Mouse (Mus musculus) left cerebral cortex, postnatal 10 days (tissue): Measurements from ENCODE around the gene Hoxd12. TPM values are rescaled to one million over a fixed set of nuclear protein-coding genes. Genes with fewer than 3 reads are reported as not detected.

Experiments
- DNase-seq, 2 experiments: peaks; one replicate each; pipeline ENCODE4 v3.0.0; 2021 to 2022; ENCODE audit warnings: low spot score in 2 of 2, mixed read lengths in 1 of 2; ENCODE audit errors: extremely low spot score in 1 of 2
- intact Hi-C: fragments of 180-260 bp; cut with DNase I; formaldehyde crosslinking; loops from one replicate; pipeline ENCODE4 v1.15.1; 2025
- total RNA-seq, 2 experiments: library from RNA; stranded (reverse); gene quantifications; 2 replicates each; pipeline ENCODE4 v1.2.3; 2021

Gene Hoxd12
- total RNA-seq, 2 experiments from 2014 or later, result not detected

GRCm38 (mm10) chr2:74690338-74690716 lies 15.5 kb downstream of the Hoxd12 start:
- intact Hi-C loops, result loop anchor here (5.0 kb wide), 1 partner anchor 33 kb away; the partner anchor contains the start of gene Evx2
- DNase-seq, result no peak

- no peak for DNase-seq
- intact Hi-C loops, result loop anchor here (5.0 kb wide), 1 partner anchor 34 kb away; the partner anchor contains the start of gene Evx2
Measured at GRCm38 (mm10) chr2:74691022-74691951, 16.5 kb downstream of the Hoxd12 start, which contains the start of gene Hoxd10. Hoxd10 (plus strand) TSS chr2:74691924.

- no peak for DNase-seq
- intact Hi-C loops, result loop anchor here (5.0 kb wide), 1 partner anchor 35 kb away; the partner anchor contains the start of gene Evx2
Measured at GRCm38 (mm10) chr2:74691995-74692807, 17.4 kb downstream of the Hoxd12 start.

- intact Hi-C loops, result loop anchor here (5.0 kb wide), 1 partner anchor 36 kb away; the partner anchor contains the start of gene Evx2
- no peak for DNase-seq
Measured at GRCm38 (mm10) chr2:74692808-74693431, 18.1 kb downstream of the Hoxd12 start.

GRCm38 (mm10) chr2:74693432-74693827 lies 18.6 kb downstream of the Hoxd12 start:
- DNase-seq, result no peak
- intact Hi-C loops, result loop anchor here (5.0 kb wide), 1 partner anchor 36 kb away; the partner anchor contains the start of gene Evx2

- no peak for DNase-seq
- intact Hi-C loops, result loop anchor here (5.0 kb wide), 1 partner anchor 37 kb away; the partner anchor contains the start of gene Evx2
Measured at GRCm38 (mm10) chr2:74694066-74694465, 19.3 kb downstream of the Hoxd12 start.

- intact Hi-C loops, result no loop called here
- no peak for DNase-seq
Measured at GRCm38 (mm10) chr2:74695383-74695782, 20.6 kb downstream of the Hoxd12 start.

- DNase-seq, result no peak
- intact Hi-C loops, result no loop called here
Measured at GRCm38 (mm10) chr2:74695813-74696430, 21.1 kb downstream of the Hoxd12 start.

GRCm38 (mm10) chr2:74696442-74697335 lies 21.9 kb downstream of the Hoxd12 start:
- no peak for DNase-seq
- intact Hi-C loops, result no loop called here

GRCm38 (mm10) chr2:74697567-74698121 lies 22.8 kb downstream of the Hoxd12 start, which contains the start of gene Hoxd9:
Hoxd9 (plus strand) TSS chr2:74697727.
- DNase-seq, result no peak
- intact Hi-C loops, result no loop called here

- DNase-seq, result no peak
- intact Hi-C loops, result no loop called here
Measured at GRCm38 (mm10) chr2:74698201-74699052, 23.6 kb downstream of the Hoxd12 start.

- DNase-seq, result no peak
- intact Hi-C loops, result no loop called here
Measured at GRCm38 (mm10) chr2:74699053-74699430, 24.2 kb downstream of the Hoxd12 start.

GRCm38 (mm10) chr2:74699664-74700545 lies 25.1 kb downstream of the Hoxd12 start:
- no peak for DNase-seq
- intact Hi-C loops, result loop anchor here (5.0 to 10.0 kb wide), 3 partner anchors 437 to 725 kb away; no protein-coding TSS in a partner anchor

- intact Hi-C loops, result loop anchor here (5.0 to 10.0 kb wide), 3 partner anchors 437 to 724 kb away; no protein-coding TSS in a partner anchor
- DNase-seq, result no peak
Measured at GRCm38 (mm10) chr2:74700546-74701112, 25.8 kb downstream of the Hoxd12 start.
